Mouse (Mus musculus) spleen, postnatal 4 days (tissue): ENCODE measurements at regions not wholly inside any gene's neighbourhood (a gene's known extent, or its start where the extent isn't known, plus 50 kb on each side); places are given as distances from the start of the nearest gene placed in this dataset.

Experiments used
- DNase-seq, 2 experiments: peaks; one replicate each; pipeline ENCODE4 v3.0.0; 2022; ENCODE audit warnings: low spot score in 2 of 2

- DNase-seq: peak in 1 of 2 experiments; percentile 28
Observed at GRCm38 (mm10) chr7:117734994-117735698, 354.4 kb downstream of the Xylt1 start.

GRCm38 (mm10) chr7:117729067-117729466, 348.3 kb downstream of the Xylt1 start:
- peak in 1 of 2 experiments; percentile 44 for DNase-seq
